Mouse (Mus musculus) liver, embryonic 14.5 days (tissue): Measurements from ENCODE around the gene Chn2.

Source experiments
- CTCF ChIP-seq: IDR thresholded peaks from 2 replicates; pipeline ENCODE4 v1.5.1; 2016; ENCODE audit warnings: antibody characterized with exemption, low read depth, control low read depth
- EP300 ChIP-seq: IDR thresholded peaks from 2 replicates; pipeline ENCODE4 v1.6.1; 2016; ENCODE audit warnings: antibody characterized with exemption, low read depth

DNA sequence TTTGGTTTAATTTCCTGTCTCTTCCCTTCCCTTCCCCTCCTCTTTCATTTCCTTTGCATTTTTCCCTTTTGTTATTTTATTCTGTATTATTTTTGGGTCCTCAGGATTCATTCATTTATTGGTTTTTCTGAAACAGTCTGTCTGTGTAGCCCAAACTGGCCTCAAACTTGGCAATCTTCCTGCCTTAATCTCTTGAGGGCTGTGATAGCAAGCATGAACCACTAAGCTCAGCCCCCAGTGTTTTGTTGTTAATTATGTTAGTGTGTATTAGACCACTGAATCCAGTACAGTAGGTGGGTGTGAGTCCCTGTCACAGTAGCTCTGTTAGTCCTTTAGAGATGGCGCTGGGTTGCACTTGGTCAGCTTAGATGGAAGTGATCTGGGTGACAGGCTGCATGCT, 93.2 kb downstream of the Chn2 start:
- TF ChIP-seq CTCF = no peak
- TF ChIP-seq EP300 = no peak
